Mouse (Mus musculus) megakaryocyte progenitor cell, adult 5-6 weeks (primary cell): Measurements from ENCODE around the gene Rpl7l1. TPM values are rescaled to one million over a fixed set of nuclear protein-coding genes. Genes with fewer than 3 reads are reported as not detected.
"Not testable (repeated sequence)": the region's sequence is repeated elsewhere in the genome, so short reads cannot be mapped to it uniquely, and the experiment has no call there.

ENCODE experiments used
- ATAC-seq: replicated peaks from 2 replicates; pipeline ENCODE4 v1.8.0; 2016; ENCODE audit warnings: mild to moderate bottlenecking, moderate TSS enrichment, inconsistent platforms; ENCODE audit not compliant: poor library complexity
- total RNA-seq, 2 experiments: library from RNA; stranded (forward) in 1 of 2; stranded (reverse) in 1 of 2; fragments of 157-497, 149-512 nt in 1 of 2; fragments of 200-1000 nt in 1 of 2; gene quantifications; 2 replicates each; pipeline versions ENCODE4 v1.2.3 to v1.2.4; 2015 to 2017

Rpl7l1 gene
- 113 and 123 TPM in 2 replicates for total RNA-seq (2015)
- total RNA-seq (2017), result 142 and 179 TPM in 2 replicates

- ATAC-seq, result peak; percentile 91
These were observed at the start of gene Rpl7l1 for GRCm38 (mm10) chr17:46782341-46783221. Rpl7l1 (minus strand) TSS chr17:46782672.

DNA sequence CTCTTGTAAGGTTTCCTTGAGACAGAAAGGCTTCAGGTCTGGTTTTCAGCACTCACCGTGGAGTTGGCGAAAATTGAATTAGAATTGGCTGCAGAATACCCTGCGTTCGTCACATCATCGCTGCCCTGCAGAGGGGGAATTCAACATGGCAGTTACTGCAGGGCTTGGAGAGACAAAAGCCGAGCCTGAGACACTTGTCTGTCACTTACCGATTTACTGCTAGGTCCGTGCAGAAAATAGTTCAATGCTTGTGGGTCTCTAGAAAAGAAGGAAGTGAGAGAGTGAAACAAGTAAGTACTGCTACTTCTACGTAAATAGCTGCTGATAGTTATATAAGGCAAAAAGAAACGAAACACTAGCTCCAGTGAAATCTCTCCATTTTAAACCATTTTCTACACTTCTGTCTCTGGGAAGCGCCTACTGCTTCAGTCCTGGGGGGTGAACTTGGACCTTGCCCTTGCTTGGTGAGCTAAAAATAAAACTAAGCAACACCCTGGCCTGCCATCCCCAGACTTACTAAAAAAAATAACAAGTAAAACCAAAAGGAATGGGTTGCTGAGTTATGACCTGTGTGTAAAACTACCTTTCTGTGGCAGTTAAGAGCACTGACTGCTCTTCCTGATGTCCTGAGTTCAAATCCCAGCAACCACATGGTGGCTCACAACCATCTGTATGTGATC, 47.5 kb upstream of the Rpl7l1 start:
- ATAC-seq, result peak; percentile 40; the same call in 1 of the 2 replicates

- peak; percentile 73 for ATAC-seq
These were observed 46.5 kb upstream of the Rpl7l1 start for GRCm38 (mm10) chr17:46828935-46829334.

GRCm38 (mm10) chr17:46823091-46823490, 40.6 kb upstream of the Rpl7l1 start:
- no peak for ATAC-seq

GRCm38 (mm10) chr17:46820628-46821027, 38.2 kb upstream of the Rpl7l1 start:
- ATAC-seq, result no peak

DNA sequence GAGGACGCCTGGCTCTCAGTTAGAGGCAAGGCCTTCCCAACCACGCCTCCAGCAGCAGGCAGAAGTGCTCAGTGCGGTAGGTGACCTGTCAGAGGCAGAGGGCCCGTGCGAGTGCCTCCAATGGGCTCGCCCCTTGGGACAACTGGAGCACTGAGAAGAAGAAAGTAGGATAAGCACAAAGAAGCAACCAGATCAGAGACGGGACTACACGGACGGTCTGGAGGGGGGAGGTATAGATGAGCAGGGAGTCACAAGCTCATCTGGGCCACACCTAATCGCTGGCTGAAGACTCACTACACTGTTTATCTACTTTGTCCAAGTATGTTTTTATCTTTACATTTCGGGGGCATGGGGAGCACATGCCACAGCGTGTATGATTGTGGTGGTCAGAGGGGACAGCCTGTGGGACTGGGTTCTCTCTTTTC, 35.3 kb upstream of the Rpl7l1 start:
- peak; percentile 92 for ATAC-seq

- no peak for ATAC-seq
These were observed 33.8 kb upstream of the Rpl7l1 start for GRCm38 (mm10) chr17:46816306-46816705.

GRCm38 (mm10) chr17:46814497-46814896, 32.0 kb upstream of the Rpl7l1 start:
- no peak for ATAC-seq

DNA sequence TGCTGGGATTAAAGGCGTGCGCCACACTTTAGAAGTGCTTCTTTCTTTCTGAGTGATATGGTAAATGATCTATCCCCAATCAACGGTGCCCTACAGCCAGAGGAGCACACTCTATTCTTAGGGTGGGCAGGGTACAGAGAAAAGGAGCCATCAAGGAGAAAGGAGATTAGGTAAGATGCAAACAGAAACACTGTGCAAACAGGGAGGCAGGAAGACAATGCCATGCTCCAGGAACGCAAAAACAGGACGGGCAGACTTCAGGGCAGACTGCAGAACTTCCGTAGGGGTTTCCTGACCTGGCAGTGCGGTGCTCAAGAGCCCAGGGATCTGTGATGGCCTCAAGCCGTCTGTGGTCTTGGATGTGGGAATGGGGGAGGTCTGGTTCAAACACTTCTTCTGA, 31.2 kb upstream of the Rpl7l1 start:
- no peak for ATAC-seq

DNA sequence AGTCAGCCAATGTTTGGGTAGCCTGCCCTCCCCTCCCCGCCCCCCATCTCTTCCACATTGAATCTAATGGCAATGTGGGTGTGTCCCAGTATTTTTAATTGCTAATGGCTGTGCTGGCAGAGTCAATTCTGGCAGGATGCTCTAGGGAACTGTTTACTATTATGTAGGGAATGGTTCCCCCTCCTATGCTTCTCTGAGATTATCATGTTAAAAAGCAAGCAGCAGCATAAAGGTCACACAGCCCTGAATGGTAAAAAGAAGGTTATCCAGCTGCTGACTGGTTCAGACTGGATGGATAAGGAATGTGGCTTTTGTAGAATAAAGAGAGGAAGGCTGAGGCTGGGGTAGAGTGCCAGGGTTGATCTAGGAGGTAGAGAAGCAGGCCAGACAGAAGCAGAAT, 30.0 kb upstream of the Rpl7l1 start:
- no peak for ATAC-seq

DNA sequence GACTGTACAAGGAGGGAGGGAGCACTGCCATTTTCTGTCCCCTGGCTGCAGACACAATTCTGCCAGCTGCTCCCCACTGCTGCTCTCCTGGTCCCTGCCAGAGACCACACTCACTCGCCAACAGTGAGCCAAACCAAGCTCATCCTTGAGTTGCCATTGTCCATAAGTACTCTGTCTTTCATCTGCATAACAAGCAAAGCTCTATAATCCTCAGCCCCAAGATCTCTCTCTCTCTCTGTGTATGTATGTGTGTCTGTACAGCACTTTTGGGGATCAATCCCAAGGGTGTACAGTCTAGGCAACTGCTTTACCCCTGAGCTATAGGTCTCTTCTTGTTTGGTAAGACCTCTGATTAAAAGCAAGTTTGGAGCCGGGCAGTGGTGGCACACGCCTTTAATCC, 28.2 kb upstream of the Rpl7l1 start:
- ATAC-seq, result no peak

DNA sequence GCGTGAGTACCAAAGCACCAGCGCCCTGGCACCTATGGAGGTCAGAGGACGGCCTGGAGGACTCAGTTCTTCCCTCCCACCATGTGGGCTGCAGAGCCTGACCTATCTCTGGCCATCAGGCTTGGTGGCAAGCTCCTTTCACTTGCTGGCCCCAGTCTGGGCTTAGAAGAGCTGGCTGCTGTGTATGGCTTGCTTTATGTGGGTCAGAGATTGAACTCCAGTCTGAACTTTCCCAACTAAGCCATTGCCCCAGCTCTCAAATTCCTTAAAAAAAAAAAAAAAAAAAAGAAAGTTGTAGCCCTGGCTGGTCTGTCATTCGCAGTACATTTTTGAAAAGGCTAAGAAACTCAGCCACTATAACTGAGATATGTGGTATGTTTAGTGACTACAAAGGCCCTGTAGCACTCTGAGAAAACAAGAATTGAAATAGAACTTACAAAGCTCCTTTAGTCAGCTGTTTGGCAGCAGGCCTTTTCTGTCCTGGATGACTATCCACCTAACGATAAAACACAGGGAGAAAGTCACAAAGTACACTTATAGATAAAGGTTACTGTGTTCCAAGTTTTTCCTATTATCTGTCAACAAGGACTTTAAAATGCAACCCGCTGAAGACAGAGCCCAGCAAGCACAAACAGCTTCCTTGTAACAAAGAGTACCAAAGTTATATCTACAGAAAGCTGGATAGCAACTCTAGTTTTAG, 26.8 kb upstream of the Rpl7l1 start:
- no peak for ATAC-seq

- ATAC-seq, result no peak
These were observed 25.9 kb upstream of the Rpl7l1 start for GRCm38 (mm10) chr17:46808376-46808775.

- ATAC-seq, result no peak
These were observed 19.3 kb upstream of the Rpl7l1 start for GRCm38 (mm10) chr17:46801761-46802160.

GRCm38 (mm10) chr17:46799680-46800079, 17.2 kb upstream of the Rpl7l1 start:
- ATAC-seq, result peak; percentile 79

GRCm38 (mm10) chr17:46797386-46797785, 14.9 kb upstream of the Rpl7l1 start:
- ATAC-seq, result no peak

DNA sequence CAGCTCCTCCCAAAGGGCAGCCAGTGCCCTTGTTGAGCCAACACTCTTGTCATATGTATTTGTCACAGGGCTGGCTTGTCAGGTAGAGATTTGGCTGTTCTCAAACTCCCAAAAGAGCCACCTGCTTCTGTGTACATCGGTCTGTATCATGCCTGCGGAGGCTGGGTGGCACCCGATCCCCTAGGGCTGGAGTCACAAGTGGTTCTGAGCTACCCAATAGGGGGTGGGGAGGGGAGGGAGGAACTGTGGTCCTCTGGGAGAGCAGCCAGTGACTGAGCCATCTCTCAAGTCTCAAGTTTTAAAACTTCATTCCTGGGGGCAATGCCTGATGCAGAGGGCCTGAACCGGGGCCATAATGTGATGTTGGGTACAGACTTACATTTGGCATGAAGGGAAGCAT, 14.3 kb upstream of the Rpl7l1 start:
- ATAC-seq, result no peak

GRCm38 (mm10) chr17:46792963-46793362, 10.5 kb upstream of the Rpl7l1 start:
- no peak for ATAC-seq

DNA sequence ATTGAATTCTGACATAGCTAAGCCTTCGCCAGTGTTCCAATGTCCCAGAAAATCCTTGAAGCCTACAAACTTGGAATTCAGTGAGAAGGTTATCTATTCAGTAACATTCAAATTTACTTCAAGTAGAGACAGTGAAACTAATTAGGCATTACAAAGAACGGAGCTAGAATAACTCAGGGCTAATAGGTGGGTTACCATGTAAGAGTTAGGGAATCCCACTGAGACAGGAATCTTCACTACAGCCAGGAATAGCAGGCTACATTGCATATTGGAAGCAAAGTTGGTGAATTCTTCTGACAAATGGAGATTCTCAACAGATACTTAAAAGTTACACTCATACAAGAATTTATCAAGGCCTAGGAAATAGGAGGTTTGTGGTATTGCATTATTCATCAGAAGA, 5.5 kb upstream of the Rpl7l1 start:
- ATAC-seq, result not testable (repeated sequence)

DNA sequence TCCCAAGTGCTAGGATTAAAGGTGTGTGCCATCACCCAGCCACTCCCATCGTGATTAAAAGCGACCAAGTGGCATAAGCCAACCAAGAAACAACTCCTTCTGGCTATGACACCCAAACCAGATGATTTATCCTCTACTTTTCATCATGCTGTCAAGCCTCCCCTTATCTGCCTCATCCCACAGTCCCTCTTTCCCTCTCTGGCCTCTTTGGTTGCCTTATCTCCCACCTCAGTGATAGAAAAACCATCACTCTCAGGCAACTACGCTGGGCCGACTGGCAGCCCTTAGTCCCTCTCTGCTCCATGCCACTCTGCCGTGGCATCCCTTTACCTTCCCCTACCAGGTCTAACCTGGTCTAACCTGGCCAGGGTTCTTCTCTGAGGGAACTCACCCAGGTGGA, 4.5 kb upstream of the Rpl7l1 start:
- peak; percentile 19 for ATAC-seq

- peak; percentile 4; the same call in 1 of the 2 replicates for ATAC-seq
These were observed 722 bp upstream of the Rpl7l1 start for GRCm38 (mm10) chr17:46783222-46783565.

- no peak for ATAC-seq
These were observed 596 bp downstream of the Rpl7l1 start for GRCm38 (mm10) chr17:46781876-46782275.
